20 mouse cellular contexts compared by ENCODE assay signal in the genomic region with DNA sequence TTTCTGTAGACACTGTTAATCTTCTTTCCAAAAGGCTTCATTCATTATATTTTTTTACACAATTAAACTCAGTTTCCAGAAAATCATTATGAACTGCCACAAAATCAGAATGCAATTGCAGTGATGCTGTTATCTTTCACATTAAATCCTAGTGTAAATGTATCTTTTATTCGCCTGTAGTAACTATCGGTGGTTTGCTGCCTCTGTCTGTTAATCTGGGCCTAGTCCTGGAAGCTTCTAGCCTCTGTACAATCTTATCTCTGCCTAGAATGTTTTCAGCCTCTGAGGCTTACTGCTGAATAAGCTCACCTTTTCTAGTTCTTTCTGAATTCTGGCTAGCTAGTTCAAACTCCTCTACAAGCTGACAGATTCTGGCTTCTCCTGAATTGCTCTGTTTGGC. TPM values are rescaled to one million over a fixed set of nuclear protein-coding genes. Genes with fewer than 3 reads are reported as not detected.
DNase-seq lines count a peak whose midpoint lies in the region; ATAC-seq and TF ChIP-seq lines count a peak whose summit lies in the region.
"Had no signal": no experiment of that assay in that cellular context is flagged by ENCODE, and none has a peak within 500 bp of the region (broad histone marks: within the 10 kb centered on the region; RNA-seq: fewer than 3 reads in every experiment).

No protein-coding gene starts in this region.

- no peak for ATAC-seq in liver, embryonic 13.5 days (ENCODE audit: low read depth)
- no peak for ATAC-seq in liver, embryonic 11.5 days (replicated peaks; ENCODE audit: low FRiP score)
- ATAC-seq in liver, embryonic 14.5 days (ENCODE audit: insufficient read depth): no peak
- no peak for ATAC-seq in hindbrain, embryonic 11.5 days (ENCODE audit: low FRiP score)
- ATAC-seq: activated CD4-positive, CD25-positive, alpha-beta regulatory T cell, adult 4 months; forebrain, embryonic 13.5 days; forebrain, embryonic 15.5 days; forebrain, postnatal 0 days; Patski had no signal

- no peaks in the 10 kb centered on the region for H3K27me3 ChIP-seq in liver, embryonic 13.5 days
- no peaks in the 10 kb centered on the region for H3K27me3 ChIP-seq in liver, embryonic 11.5 days (replicated peaks; ENCODE audit: control insufficient read depth, insufficient read depth, low read length)
- no peaks in the 10 kb centered on the region for H3K27me3 ChIP-seq in liver, embryonic 14.5 days (ENCODE audit: control insufficient read depth, insufficient read depth, low read length)
- no peaks in the 10 kb centered on the region for H3K27me3 ChIP-seq in hindbrain, embryonic 11.5 days (ENCODE audit: control insufficient read depth, insufficient read depth, low read length)
- H3K27me3 ChIP-seq: embryonic facial prominence, embryonic 12.5 days; forebrain, embryonic 13.5 days; forebrain, embryonic 15.5 days had no signal

- no peak for TF ChIP-seq CTCF in liver, embryonic 14.5 days (IDR thresholded peaks at IDR 0.05; ENCODE audit: low read depth)

- peak; percentile 54; the same call in 1 of the 2 replicates for TF ChIP-seq EP300 in liver, embryonic 14.5 days (IDR thresholded peaks at IDR 0.05; ENCODE audit: low read depth)

- H3K9ac ChIP-seq in liver, embryonic 13.5 days: no peak overlapping the region
- H3K9ac ChIP-seq in liver, embryonic 11.5 days (ENCODE audit: low read depth, low read length): no peak overlapping the region
- no peak overlapping the region for H3K9ac ChIP-seq in liver, embryonic 14.5 days (replicated peaks)
- H3K9ac ChIP-seq in hindbrain, embryonic 11.5 days (ENCODE audit: low read depth, low read length): no peak overlapping the region
- H3K9ac ChIP-seq: embryonic facial prominence, embryonic 12.5 days; forebrain, embryonic 13.5 days; forebrain, embryonic 15.5 days; forebrain, postnatal 0 days had no signal

- no peaks in the 10 kb centered on the region for H3K9me3 ChIP-seq in liver, embryonic 13.5 days (replicated peaks)
- no peaks in the 10 kb centered on the region for H3K9me3 ChIP-seq in liver, embryonic 11.5 days (ENCODE audit: control insufficient read depth, low read length)
- no peaks in the 10 kb centered on the region for H3K9me3 ChIP-seq in liver, embryonic 14.5 days (ENCODE audit: control insufficient read depth, low read length)
- no peaks in the 10 kb centered on the region for H3K9me3 ChIP-seq in hindbrain, embryonic 11.5 days (ENCODE audit: control insufficient read depth, low read length)
- H3K9me3 ChIP-seq: embryonic facial prominence, embryonic 10.5 days; embryonic facial prominence, embryonic 12.5 days; forebrain, embryonic 13.5 days; forebrain, embryonic 15.5 days had no signal

- H3K4me1 ChIP-seq in liver, embryonic 13.5 days (replicated peaks): peaks cover 47% of the 10 kb centered on the region
- H3K4me1 ChIP-seq in liver, embryonic 11.5 days (replicated peaks; ENCODE audit: control insufficient read depth, insufficient read depth, low read length): peaks cover 19% of the 10 kb centered on the region
- peaks cover 16 to 20% of the 10 kb centered on the region in 2 experiments for H3K4me1 ChIP-seq in liver, embryonic 14.5 days (replicated peaks; ENCODE audit: control insufficient read depth in 2 of 2, insufficient read depth in 2 of 2, low read length in 1 of 2)
- no peaks in the 10 kb centered on the region for H3K4me1 ChIP-seq in hindbrain, embryonic 11.5 days (replicated peaks; ENCODE audit: control insufficient read depth, insufficient read depth, low read length)
- H3K4me1 ChIP-seq: embryonic facial prominence, embryonic 12.5 days had no signal

- peak; percentile 30 for DNase-seq in liver, embryonic 13.5 days
- DNase-seq in liver, embryonic 11.5 days (ENCODE audit: low spot score): no peak
- no peak for DNase-seq in liver, embryonic 14.5 days (ENCODE audit: low read depth in 3 of 3, low spot score in 3 of 3)
- no peak for DNase-seq in right cerebral cortex, postnatal 4 days
- DNase-seq in hindbrain, embryonic 11.5 days (ENCODE audit: low spot score): no peak
- DNase-seq: adrenal gland, adult 8-10 months; adrenal gland, postnatal 14 days; adrenal gland, postnatal 36 days; cerebellum, adult 11-12 months; cerebellum, adult 2 months; cerebellum, adult 9-10 months; cerebellum, postnatal 10 days; cerebellum, postnatal 25 days; forebrain, postnatal 0 days had no signal

- peaks cover 6% of the 10 kb centered on the region for H3K36me3 ChIP-seq in liver, embryonic 13.5 days
- H3K36me3 ChIP-seq in liver, embryonic 11.5 days (ENCODE audit: control insufficient read depth, insufficient read depth, low read length): no peaks in the 10 kb centered on the region
- H3K36me3 ChIP-seq in liver, embryonic 14.5 days (replicated peaks; ENCODE audit: control insufficient read depth, insufficient read depth, low read depth): peaks cover 3% of the 10 kb centered on the region
- H3K36me3 ChIP-seq in hindbrain, embryonic 11.5 days (ENCODE audit: control insufficient read depth, insufficient read depth, low read length): no peaks in the 10 kb centered on the region

- peak overlapping the region; percentile 26; the same call in 1 of the 2 replicates for H3K27ac ChIP-seq in liver, embryonic 13.5 days
- no peak overlapping the region for H3K27ac ChIP-seq in liver, embryonic 11.5 days (ENCODE audit: low read depth, low read length)
- H3K27ac ChIP-seq in liver, embryonic 14.5 days: no peak overlapping the region; the same call in 1 of the 2 replicates
- no peak overlapping the region for H3K27ac ChIP-seq in hindbrain, embryonic 11.5 days (ENCODE audit: low read depth, low read length)
- H3K27ac ChIP-seq: embryonic facial prominence, embryonic 10.5 days; embryonic facial prominence, embryonic 12.5 days; forebrain, embryonic 13.5 days; forebrain, embryonic 15.5 days had no signal

- no peak overlapping the region for H3K4me2 ChIP-seq in liver, embryonic 13.5 days
- no peak overlapping the region for H3K4me2 ChIP-seq in liver, embryonic 11.5 days
- H3K4me2 ChIP-seq in liver, embryonic 14.5 days (ENCODE audit: low read depth): no peak overlapping the region
- H3K4me2 ChIP-seq in hindbrain, embryonic 11.5 days (replicated peaks; ENCODE audit: low read depth, low read length): no peak overlapping the region
- H3K4me2 ChIP-seq: embryonic facial prominence, embryonic 12.5 days; forebrain, embryonic 13.5 days; forebrain, embryonic 15.5 days had no signal

- WGBS in liver, embryonic 13.5 days (ENCODE audit: insufficient replicate concordance): 22% methylated on average over 2 of the region's 2 CpGs
- 48% methylated on average over 2 of the region's 2 CpGs for WGBS in liver, embryonic 11.5 days
- WGBS in liver, embryonic 14.5 days (ENCODE audit: insufficient replicate concordance): 10% methylated on average over 2 of the region's 2 CpGs
- WGBS in hindbrain, embryonic 11.5 days: 96% methylated on average over 2 of the region's 2 CpGs

- H3K4me3 ChIP-seq in liver, embryonic 13.5 days (replicated peaks): no peak overlapping the region
- no peak overlapping the region for H3K4me3 ChIP-seq in liver, embryonic 11.5 days (ENCODE audit: low read depth, low read length)
- H3K4me3 ChIP-seq in liver, embryonic 14.5 days (ENCODE audit: insufficient read depth in 1 of 2, low read depth in 2 of 2, low read length in 2 of 2): no peak overlapping the region
- H3K4me3 ChIP-seq in hindbrain, embryonic 11.5 days (ENCODE audit: low read depth, low read length): no peak overlapping the region
- H3K4me3 ChIP-seq: embryonic facial prominence, embryonic 10.5 days; embryonic facial prominence, embryonic 12.5 days; forebrain, embryonic 13.5 days; forebrain, embryonic 15.5 days had no signal

RNA-seq across cellular contexts. Expression of a gene that starts 1.5 kb away (rescaled TPM):
- 21.9 and 26.8 TPM in 2 replicates for polyA plus RNA-seq in liver, embryonic 13.5 days (2015; fragmentation: Nextera tagmentation; extraction: Ambion mirVana)
- polyA plus RNA-seq in liver, embryonic 11.5 days (2014; fragmentation: Nextera tagmentation; extraction: Ambion mirVana): 34.1 and 36.0 TPM in 2 replicates
- polyA plus RNA-seq in liver, embryonic 14.5 days (2012; rRNA removed): 8.5 and 11.8 TPM in 2 replicates
- 25.7 and 29.3 TPM in 2 replicates for polyA plus RNA-seq in liver, embryonic 14.5 days (2014; fragmentation: Nextera tagmentation; extraction: Ambion mirVana)
- polyA plus RNA-seq in hindbrain, embryonic 11.5 days (2014; fragmentation: Nextera tagmentation; extraction: Ambion mirVana): 38.9 and 46.0 TPM in 2 replicates

RNA-seq across cellular contexts. Expression of a gene that starts 19.5 kb away (rescaled TPM):
- polyA plus RNA-seq in liver, embryonic 13.5 days (2015; fragmentation: Nextera tagmentation; extraction: Ambion mirVana): 109 and 129 TPM in 2 replicates
- polyA plus RNA-seq in liver, embryonic 11.5 days (2014; fragmentation: Nextera tagmentation; extraction: Ambion mirVana): 199 and 208 TPM in 2 replicates
- 37.6 and 96.1 TPM in 2 replicates for polyA plus RNA-seq in liver, embryonic 14.5 days (2012; rRNA removed)
- polyA plus RNA-seq in liver, embryonic 14.5 days (2014; fragmentation: Nextera tagmentation; extraction: Ambion mirVana): 95.1 and 103 TPM in 2 replicates
- 169 and 184 TPM in 2 replicates for polyA plus RNA-seq in hindbrain, embryonic 11.5 days (2014; fragmentation: Nextera tagmentation; extraction: Ambion mirVana)

RNA-seq across cellular contexts. Expression of a gene that starts 51.4 kb away (rescaled TPM):
- polyA plus RNA-seq in liver, embryonic 13.5 days (2015; fragmentation: Nextera tagmentation; extraction: Ambion mirVana): 1.0 and 1.2 TPM in 2 replicates
- polyA plus RNA-seq in liver, embryonic 11.5 days (2014; fragmentation: Nextera tagmentation; extraction: Ambion mirVana): 3.6 and 4.2 TPM in 2 replicates
- 0.90 and 0.98 TPM in 2 replicates for polyA plus RNA-seq in liver, embryonic 14.5 days (2012; rRNA removed)
- 0.94 and 1.2 TPM in 2 replicates for polyA plus RNA-seq in liver, embryonic 14.5 days (2014; fragmentation: Nextera tagmentation; extraction: Ambion mirVana)
- 14.6 and 15.4 TPM in 2 replicates for polyA plus RNA-seq in hindbrain, embryonic 11.5 days (2014; fragmentation: Nextera tagmentation; extraction: Ambion mirVana)

RNA-seq across cellular contexts. Expression of a gene that starts 54.1 kb away (rescaled TPM):
- polyA plus RNA-seq in liver, embryonic 13.5 days (2015; fragmentation: Nextera tagmentation; extraction: Ambion mirVana): 0.91 and 1.1 TPM in 2 replicates
- 1.2 and 1.4 TPM in 2 replicates for polyA plus RNA-seq in liver, embryonic 11.5 days (2014; fragmentation: Nextera tagmentation; extraction: Ambion mirVana)
- polyA plus RNA-seq in liver, embryonic 14.5 days (2012; rRNA removed): 1.00 and 1.3 TPM in 2 replicates
- polyA plus RNA-seq in liver, embryonic 14.5 days (2014; fragmentation: Nextera tagmentation; extraction: Ambion mirVana): 1.2 and 1.9 TPM in 2 replicates
- polyA plus RNA-seq in hindbrain, embryonic 11.5 days (2014; fragmentation: Nextera tagmentation; extraction: Ambion mirVana): 3.8 and 5.4 TPM in 2 replicates
